Mouse (Mus musculus) R1 (cell line): ENCODE data around the gene Fam189b.

Experiments used
- DNase-seq: peaks from one replicate; pipeline ENCODE4 v3.0.0-alpha.2; 2018; ENCODE audit warnings: low read depth, low spot score

The Fam189b gene

GRCm38 (mm10) chr3:89165268-89165870 is 17.6 kb upstream of the Fam189b start:
- no peak for DNase-seq

- no peak for DNase-seq
Measured at GRCm38 (mm10) chr3:89166945-89167344, 16.0 kb upstream of the Fam189b start.

GRCm38 (mm10) chr3:89174844-89175243 is 8.1 kb upstream of the Fam189b start:
- no peak for DNase-seq

GRCm38 (mm10) chr3:89175544-89175943 is 7.4 kb upstream of the Fam189b start:
- no peak for DNase-seq

- DNase-seq = no peak
Measured at GRCm38 (mm10) chr3:89176421-89176820, 6.5 kb upstream of the Fam189b start.

GRCm38 (mm10) chr3:89177242-89178106 is 5.5 kb upstream of the Fam189b start, which contains the start of gene Scamp3:
Scamp3 (plus strand) TSS chr3:89177473.
- peak; percentile 99 for DNase-seq

GRCm38 (mm10) chr3:89178107-89178385 is 4.9 kb upstream of the Fam189b start:
- no peak for DNase-seq

- DNase-seq = no peak
Measured at GRCm38 (mm10) chr3:89179056-89179455, 3.9 kb upstream of the Fam189b start.

GRCm38 (mm10) chr3:89181749-89182500 is 1.0 kb upstream of the Fam189b start:
- no peak for DNase-seq

GRCm38 (mm10) chr3:89182531-89183057 is 349 bp upstream of the Fam189b start:
- DNase-seq = no peak

- DNase-seq = no peak
Measured at GRCm38 (mm10) chr3:89183959-89184315, 994 bp downstream of the Fam189b start.

- no peak for DNase-seq
Measured at GRCm38 (mm10) chr3:89187197-89187596, 4.3 kb downstream of the Fam189b start.

GRCm38 (mm10) chr3:89187690-89188477 is 4.9 kb downstream of the Fam189b start:
- DNase-seq = no peak

- no peak for DNase-seq
Measured at GRCm38 (mm10) chr3:89188478-89188875, 5.5 kb downstream of the Fam189b start.

GRCm38 (mm10) chr3:89190436-89190835 is 7.5 kb downstream of the Fam189b start:
- DNase-seq = no peak

GRCm38 (mm10) chr3:89193351-89193750 is 10.4 kb downstream of the Fam189b start:
- peak; percentile 46 for DNase-seq

GRCm38 (mm10) chr3:89193853-89194252 is 10.9 kb downstream of the Fam189b start:
- DNase-seq = no peak

GRCm38 (mm10) chr3:89195979-89196877 is 13.3 kb downstream of the Fam189b start:
- peak; percentile 97 for DNase-seq

GRCm38 (mm10) chr3:89199839-89200238 is 16.9 kb downstream of the Fam189b start:
- DNase-seq = no peak
